Mouse (Mus musculus): ENCODE results near the gene Tek.
A peak's percentile ranks its signal among the peaks of the same experiment; 100 is the strongest.
"Not testable (repeated sequence)": the region's sequence is repeated elsewhere in the genome, so short reads cannot be mapped to it uniquely, and the experiment has no call there.

Tek gene

GRCm38 (mm10) chr4:94738838-94739731, at the start of gene Tek:
Gene Tek (plus strand): TSS chr4:94739289.
- DNase-seq, result peak; percentile 27

GRCm38 (mm10) chr4:94689804-94690203, 49.3 kb upstream of the Tek start:
- DNase-seq, result not testable (repeated sequence)

- no peak for DNase-seq
These were observed 48.0 kb upstream of the Tek start for GRCm38 (mm10) chr4:94691078-94691477.

GRCm38 (mm10) chr4:94692175-94692574, 46.9 kb upstream of the Tek start:
- peak; percentile 6 for DNase-seq

- DNase-seq, result no peak
These were observed 42.7 kb upstream of the Tek start for GRCm38 (mm10) chr4:94696368-94696767.

GRCm38 (mm10) chr4:94711002-94711401, 28.1 kb upstream of the Tek start:
- no peak for DNase-seq

- peak; percentile 16 for DNase-seq
These were observed 27.7 kb upstream of the Tek start for GRCm38 (mm10) chr4:94711426-94711825.

GRCm38 (mm10) chr4:94713741-94714140, 25.3 kb upstream of the Tek start:
- DNase-seq, result no peak

GRCm38 (mm10) chr4:94715166-94715565, 23.9 kb upstream of the Tek start:
- DNase-seq, result peak; percentile 54

- no peak for DNase-seq
These were observed 13.3 kb upstream of the Tek start for GRCm38 (mm10) chr4:94725799-94726198.

- no peak for DNase-seq
These were observed 6.4 kb upstream of the Tek start for GRCm38 (mm10) chr4:94732721-94733120.

- no peak for DNase-seq
These were observed 1.5 kb upstream of the Tek start for GRCm38 (mm10) chr4:94737326-94738295.

GRCm38 (mm10) chr4:94741824-94742223, 2.7 kb downstream of the Tek start:
- no peak for DNase-seq

GRCm38 (mm10) chr4:94745749-94746148, 6.7 kb downstream of the Tek start:
- DNase-seq, result peak; percentile 24

GRCm38 (mm10) chr4:94746387-94746811, 7.3 kb downstream of the Tek start:
- DNase-seq, result peak; percentile 83

- no peak for DNase-seq
These were observed 8.2 kb downstream of the Tek start for GRCm38 (mm10) chr4:94747338-94747737.

GRCm38 (mm10) chr4:94752512-94752911, 13.4 kb downstream of the Tek start:
- DNase-seq, result no peak

GRCm38 (mm10) chr4:94765217-94765616, 26.1 kb downstream of the Tek start:
- no peak for DNase-seq

GRCm38 (mm10) chr4:94766176-94766575, 27.1 kb downstream of the Tek start:
- no peak for DNase-seq

- DNase-seq, result no peak
These were observed 29.5 kb downstream of the Tek start for GRCm38 (mm10) chr4:94768624-94769023.

- DNase-seq, result no peak
These were observed 42.0 kb downstream of the Tek start for GRCm38 (mm10) chr4:94781043-94781442.

- DNase-seq, result no peak
These were observed 46.8 kb downstream of the Tek start for GRCm38 (mm10) chr4:94785921-94786320.

- DNase-seq, result no peak
These were observed 64.1 kb downstream of the Tek start for GRCm38 (mm10) chr4:94803187-94803586.

All from kidney, adult 11 months (tissue).